Mouse (Mus musculus): ENCODE measurements at regions not wholly inside any gene's neighbourhood (a gene's known extent, or its start where the extent isn't known, plus 50 kb on each side); places are given as distances from the start of the nearest gene placed in this dataset.

DNA sequence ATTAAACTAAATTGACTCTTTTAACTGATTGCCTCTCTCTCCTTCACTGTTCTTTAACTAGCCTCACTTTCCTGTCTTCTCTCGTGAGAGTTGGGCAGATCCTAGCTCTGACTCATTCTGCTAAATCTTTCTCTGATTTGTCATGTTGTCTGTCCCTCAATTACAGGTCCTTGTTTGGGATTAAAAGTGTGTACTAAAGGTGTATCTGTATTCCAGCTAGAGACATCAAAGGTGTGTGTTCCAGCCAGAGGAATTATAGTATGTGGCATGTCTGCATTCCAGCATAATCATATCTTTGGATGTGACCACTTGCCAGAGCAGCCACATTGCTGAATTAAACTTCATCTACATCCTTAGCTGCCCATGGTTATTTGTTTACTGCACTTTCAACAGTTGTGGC, 167.5 kb upstream of the Fam83b start:
- DNase-seq, result no peak

- no peak for DNase-seq
Measured at GRCm38 (mm10) chr9:76733812-76734211, 166.9 kb upstream of the Fam83b start.

- DNase-seq, result no peak
Measured at GRCm38 (mm10) chr9:76722881-76723280, 156.0 kb upstream of the Fam83b start.

GRCm38 (mm10) chr9:76715852-76716251, 148.9 kb upstream of the Fam83b start:
- no peak for DNase-seq

GRCm38 (mm10) chr9:76706451-76706850, 139.5 kb upstream of the Fam83b start:
- DNase-seq, result no peak

DNA sequence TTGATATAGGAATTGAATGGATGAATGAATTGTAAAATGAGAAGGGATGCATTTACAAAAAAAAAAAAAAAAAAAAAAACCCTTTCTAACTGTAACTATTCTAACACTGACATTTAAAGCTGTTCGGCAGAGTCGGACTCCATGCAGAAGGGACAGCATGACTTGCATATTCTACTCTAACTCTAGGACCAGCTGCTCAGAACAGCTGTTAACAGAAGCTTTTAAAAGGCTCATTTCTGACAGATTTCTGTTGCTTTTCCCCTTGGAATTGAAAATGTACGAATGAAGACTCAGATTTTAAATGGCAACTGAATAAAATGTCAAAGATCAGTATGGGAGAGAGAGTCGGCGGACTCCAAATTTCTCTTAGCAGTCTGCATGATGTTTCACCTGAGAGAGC, 138.9 kb upstream of the Fam83b start:
- DNase-seq, result no peak

DNA sequence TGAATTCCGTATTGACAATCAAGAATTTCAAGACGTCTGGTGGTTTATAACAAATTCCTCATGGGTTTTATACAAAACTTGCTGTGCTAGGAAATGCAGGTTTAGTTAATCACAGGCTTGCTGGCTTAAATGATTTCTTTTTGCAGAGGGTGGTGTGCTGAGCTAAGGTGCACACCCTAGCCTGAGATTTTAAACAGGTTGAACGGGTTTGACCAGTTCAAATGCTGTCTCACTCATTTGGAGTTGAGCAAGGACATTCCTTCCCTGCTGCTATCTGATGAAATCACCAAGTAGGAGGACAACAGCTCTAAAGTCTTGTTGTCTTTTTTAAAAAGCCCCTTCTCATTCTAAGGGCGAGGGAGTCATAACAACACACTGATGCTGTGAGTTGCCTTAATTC, 128.6 kb upstream of the Fam83b start:
- DNase-seq, result no peak

DNA sequence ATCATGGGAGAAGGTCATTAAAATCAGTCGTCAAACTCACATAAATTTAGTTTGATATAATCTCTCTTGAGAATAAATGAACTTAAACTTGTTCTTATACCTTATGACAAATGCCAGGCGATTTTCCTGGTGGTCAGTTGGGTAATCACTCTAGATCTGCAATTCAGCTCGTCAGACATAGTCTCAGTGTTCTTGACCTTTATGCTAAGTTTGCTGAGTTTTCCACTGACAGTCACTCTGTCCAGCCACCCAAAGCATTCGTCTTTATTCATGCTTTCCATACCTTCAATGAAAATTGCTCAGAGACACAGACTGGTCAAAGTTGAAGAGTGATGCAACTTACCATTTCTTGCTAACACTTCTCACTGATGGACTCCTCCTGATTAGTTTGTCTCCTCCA, 126.1 kb upstream of the Fam83b start:
- no peak for DNase-seq

DNA sequence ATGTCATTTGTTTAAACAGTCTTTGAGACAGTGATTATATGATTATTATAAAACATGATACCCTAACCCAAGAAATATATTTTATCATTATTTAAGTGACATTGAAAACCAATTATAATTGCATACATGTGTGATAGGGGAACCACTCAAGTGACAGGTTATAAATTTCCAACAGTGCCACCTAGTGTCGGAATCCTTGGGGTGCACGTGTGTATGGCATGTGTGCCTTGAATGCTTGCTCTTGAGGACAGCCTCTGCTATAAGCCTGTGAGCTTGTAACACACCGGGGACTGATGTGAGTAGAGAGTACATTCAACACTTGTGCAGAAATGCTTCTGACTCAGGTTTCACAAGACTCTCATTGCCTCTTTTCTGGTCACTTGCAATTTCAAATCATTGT, 93.9 kb upstream of the Fam83b start:
- DNase-seq, result peak; percentile 20

GRCm38 (mm10) chr9:76659798-76660197, 92.9 kb upstream of the Fam83b start:
- no peak for DNase-seq

GRCm38 (mm10) chr9:76653311-76653710, 86.4 kb upstream of the Fam83b start:
- no peak for DNase-seq

DNA sequence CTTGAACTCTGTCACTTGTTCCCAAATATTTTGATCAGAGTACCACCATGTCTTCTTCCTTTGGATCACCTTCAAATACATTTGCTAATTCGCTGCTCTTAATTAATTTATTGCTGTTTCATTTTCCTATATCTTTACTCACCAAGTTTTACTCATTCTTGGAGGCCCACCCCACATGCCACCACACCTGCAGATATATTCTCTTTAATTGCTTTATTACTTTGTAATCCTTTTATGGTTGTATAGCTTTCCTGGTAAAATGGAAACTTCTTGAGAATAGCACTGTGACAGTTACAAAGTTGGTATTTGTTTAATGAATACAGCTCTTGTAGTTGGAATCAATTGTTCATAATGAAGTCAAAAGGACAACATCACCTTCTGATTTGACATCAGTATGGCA, 82.6 kb upstream of the Fam83b start:
- no peak for DNase-seq

- DNase-seq, result no peak
Measured at GRCm38 (mm10) chr9:76646383-76646782, 79.5 kb upstream of the Fam83b start.
